Mouse (Mus musculus) embryonic facial prominence, embryonic 14.5 days (tissue): ENCODE results near the gene Pkp3. TPM values are rescaled to one million over a fixed set of nuclear protein-coding genes. Genes with fewer than 3 reads are reported as not detected.

Source experiments
- ATAC-seq: fragments of 200-750 bp; cut with Nextera tagmentation; 2 replicates; pipeline ENCODE4 v1.8.0; 2017; ENCODE audit warnings: low read depth, moderate number of reproducible peaks, moderate TSS enrichment
- DNase-seq: peaks from one replicate; pipeline ENCODE4 v3.0.0-alpha.2; 2015; ENCODE audit warnings: low spot score
- H3K27ac ChIP-seq: fragments of 300-500 bp; sonication (generic); replicated peaks from 2 replicates; pipeline ENCODE4 v1.5.1; 2014; ENCODE audit warnings: low read depth, mild to moderate bottlenecking, low read length, moderate library complexity
- H3K27me3 ChIP-seq: fragments of 300-500 bp; sonication (generic); replicated peaks from 2 replicates; pipeline ENCODE4 v1.6.1; 2014; ENCODE audit warnings: low read length; ENCODE audit not compliant: control insufficient read depth, insufficient read depth
- H3K36me3 ChIP-seq: fragments of 300-500 bp; sonication (generic); 2 replicates; pipeline ENCODE4 v1.6.1; 2014; ENCODE audit warnings: low read length, mixed read lengths; ENCODE audit not compliant: control insufficient read depth, insufficient read depth
- H3K4me1 ChIP-seq: fragments of 300-500 bp; sonication (generic); 2 replicates; pipeline ENCODE4 v1.6.1; 2014; ENCODE audit warnings: antibody characterized with exemption, low read length; ENCODE audit not compliant: control insufficient read depth, insufficient read depth
- H3K4me2 ChIP-seq: fragments of 300-500 bp; sonication (generic); 2 replicates; pipeline ENCODE4 v1.6.1; 2014; ENCODE audit warnings: low read depth, mild to moderate bottlenecking, low read length, moderate library complexity, mixed read lengths
- H3K4me3 ChIP-seq: fragments of 300-500 bp; sonication (generic); 2 replicates; pipeline ENCODE4 v1.5.1; 2014; ENCODE audit warnings: low read depth, mild to moderate bottlenecking, low read length
- H3K9ac ChIP-seq: fragments of 300-500 bp; sonication (generic); 2 replicates; pipeline ENCODE4 v1.6.1; 2014; ENCODE audit warnings: low read depth, mild to moderate bottlenecking, low read length, moderate library complexity, mixed read lengths
- H3K9me3 ChIP-seq: fragments of 300-500 bp; sonication (generic); 2 replicates; pipeline ENCODE4 v1.6.1; 2016; ENCODE audit warnings: low read length; ENCODE audit not compliant: control insufficient read depth
- WGBS: fragments of 180-500 bp; shearing (Covaris S2); extraction: QIAGEN DNeasy Blood & Tissue Kit; methylation state at CpG from one replicate; pipeline ENCODE4 v1.1.7; 2014; 5-methylcytosine and 5-hydroxymethylcytosine counted together
- polyA plus RNA-seq: library from polyadenylated mRNA; unstranded; fragments of >200 nt; fragmentation: Nextera tagmentation; extraction: Ambion mirVana; gene quantifications from 2 replicates; pipeline ENCODE4 v1.2.1, GENCODE M21; 2014

The Pkp3 gene
- polyA plus RNA-seq, 1 experiment from 2014 or later = 30.0 TPM

DNA sequence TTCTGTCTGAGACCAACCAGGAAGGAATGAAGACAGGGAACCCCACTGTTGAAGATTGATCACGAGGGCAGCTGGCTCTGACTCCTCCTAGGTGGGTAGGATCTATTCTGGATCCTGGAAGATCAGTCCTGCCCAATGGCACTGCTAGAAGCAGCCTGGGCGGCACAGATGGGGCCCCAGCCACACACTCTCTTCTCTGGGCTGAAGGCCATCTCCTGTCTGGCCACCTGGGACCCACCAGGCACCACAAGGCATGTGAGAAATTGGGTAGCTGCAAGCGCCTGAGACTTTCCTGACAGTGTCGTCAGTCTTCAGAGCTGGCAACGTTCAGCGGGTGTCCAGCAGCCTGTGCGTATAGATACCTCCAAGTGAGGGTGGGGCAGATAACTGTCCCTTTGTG, 15.5 kb upstream of the Pkp3 start:
- peaks cover 10% of the 10 kb centered on the region for H3K4me1 ChIP-seq
- no peak overlapping the region for H3K9ac ChIP-seq
- no peak overlapping the region for H3K27ac ChIP-seq
- no peaks in the 10 kb centered on the region for H3K27me3 ChIP-seq
- WGBS = 75% methylated on average over 7 of the region's 7 CpGs
- H3K4me3 ChIP-seq = no peak overlapping the region
- ATAC-seq = no peak
- H3K9me3 ChIP-seq = no peaks in the 10 kb centered on the region
- no peak for DNase-seq
- peaks cover 31% of the 10 kb centered on the region for H3K36me3 ChIP-seq
- H3K4me2 ChIP-seq = no peak overlapping the region

DNA sequence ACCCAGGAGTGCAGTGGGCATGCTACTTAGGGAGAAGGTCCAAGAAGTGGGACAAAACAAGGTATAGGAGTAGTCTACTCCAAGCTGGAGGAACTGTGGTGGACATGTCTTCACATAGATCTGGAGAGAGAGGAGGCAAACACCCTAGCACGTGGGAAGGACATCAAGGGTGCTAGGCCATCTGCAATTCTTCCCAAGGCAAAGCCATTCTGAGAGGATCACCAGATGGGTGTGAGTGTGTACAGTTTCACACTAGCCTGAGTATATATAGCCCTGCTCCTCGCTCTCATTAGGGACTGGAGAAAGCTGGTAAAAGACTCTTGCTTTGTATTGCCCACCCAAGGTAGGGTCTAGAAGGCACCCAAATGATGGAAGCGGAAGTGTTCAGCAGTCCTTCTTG, 14.7 kb upstream of the Pkp3 start:
- Histone ChIP-seq H3K27me3 (no peaks in the 10 kb centered on the region), H3K4me2 (no peak overlapping the region), H3K4me3 (no peak overlapping the region), H3K9me3 (no peaks in the 10 kb centered on the region), H3K4me1 (peaks cover 10% of the 10 kb centered on the region), H3K27ac (no peak overlapping the region), H3K9ac (no peak overlapping the region), H3K36me3 (peaks cover 39% of the 10 kb centered on the region)
- 87% methylated on average over 3 of the region's 3 CpGs for WGBS
- DNase-seq = no peak
- no peak for ATAC-seq

GRCm38 (mm10) chr7:141064175-141064574, 13.8 kb upstream of the Pkp3 start:
- peaks cover 10% of the 10 kb centered on the region for H3K4me1 ChIP-seq
- H3K9me3 ChIP-seq = no peaks in the 10 kb centered on the region
- no peak overlapping the region for H3K9ac ChIP-seq
- H3K4me2 ChIP-seq = no peak overlapping the region
- 89% methylated on average over 6 of the region's 7 CpGs for WGBS
- ATAC-seq = no peak
- H3K36me3 ChIP-seq = peaks cover 45% of the 10 kb centered on the region
- no peak for DNase-seq
- H3K4me3 ChIP-seq = no peak overlapping the region
- H3K27me3 ChIP-seq = no peaks in the 10 kb centered on the region
- no peak overlapping the region for H3K27ac ChIP-seq

GRCm38 (mm10) chr7:141064576-141064975, 13.4 kb upstream of the Pkp3 start:
- ATAC-seq (no peak), DNase-seq (no peak)
- H3K9me3 ChIP-seq = no peaks in the 10 kb centered on the region
- H3K36me3 ChIP-seq = peaks cover 45% of the 10 kb centered on the region
- H3K9ac ChIP-seq = no peak overlapping the region
- no peak overlapping the region for H3K27ac ChIP-seq
- no peak overlapping the region for H3K4me3 ChIP-seq
- peaks cover 10% of the 10 kb centered on the region for H3K4me1 ChIP-seq
- no peaks in the 10 kb centered on the region for H3K27me3 ChIP-seq
- no peak overlapping the region for H3K4me2 ChIP-seq
- 93% methylated on average over 7 of the region's 7 CpGs for WGBS

DNA sequence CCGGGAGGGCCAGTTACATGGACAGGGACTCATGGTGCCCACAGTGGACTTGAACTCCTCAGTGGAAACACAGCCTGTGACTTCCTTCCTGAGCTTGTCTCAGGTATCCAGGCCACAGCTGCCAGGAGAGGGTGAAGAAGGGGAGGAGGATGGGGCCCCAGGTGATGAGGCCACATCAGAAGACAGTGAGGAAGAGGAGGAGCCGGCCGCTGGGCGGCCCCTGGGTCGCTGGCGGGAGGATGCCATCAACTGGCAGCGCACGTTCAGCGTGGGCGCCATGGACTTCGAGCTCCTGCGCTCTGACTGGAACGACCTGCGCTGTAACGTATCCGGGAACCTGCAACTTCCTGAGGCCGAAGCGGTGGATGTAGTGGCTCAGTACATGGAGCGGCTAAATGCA, 9.7 kb upstream of the Pkp3 start:
- H3K4me1 ChIP-seq = peaks cover 8% of the 10 kb centered on the region; the same call in 1 of the 2 replicates
- 76% methylated on average over 19 of the region's 19 CpGs for WGBS
- H3K27me3 ChIP-seq = peaks cover 17% of the 10 kb centered on the region
- DNase-seq = no peak
- H3K4me2 ChIP-seq = no peak overlapping the region
- no peaks in the 10 kb centered on the region for H3K9me3 ChIP-seq
- H3K9ac ChIP-seq = 0 out of 2 replicates have a peak overlapping the region, but pooled peaks have one; percentile 1
- H3K4me3 ChIP-seq = no peak overlapping the region
- H3K36me3 ChIP-seq = peaks cover 45% of the 10 kb centered on the region
- H3K27ac ChIP-seq = no peak overlapping the region
- ATAC-seq = no peak

- Histone ChIP-seq H3K4me3 (peak overlapping the region; percentile 36), H3K9me3 (no peaks in the 10 kb centered on the region), H3K9ac (peak overlapping the region; percentile 51), H3K4me1 (peaks cover 8% of the 10 kb centered on the region; the same call in 1 of the 2 replicates), H3K4me2 (peak overlapping the region; percentile 75), H3K27me3 (peaks cover 17% of the 10 kb centered on the region), H3K27ac (no peak overlapping the region), H3K36me3 (peaks cover 30% of the 10 kb centered on the region)
- DNase-seq = peak; percentile 84
- 2% methylated on average over 41 of the region's 51 CpGs for WGBS
- peak; percentile 53 for ATAC-seq
Observed at GRCm38 (mm10) chr7:141070058-141070862, 7.8 kb upstream of the Pkp3 start.

DNA sequence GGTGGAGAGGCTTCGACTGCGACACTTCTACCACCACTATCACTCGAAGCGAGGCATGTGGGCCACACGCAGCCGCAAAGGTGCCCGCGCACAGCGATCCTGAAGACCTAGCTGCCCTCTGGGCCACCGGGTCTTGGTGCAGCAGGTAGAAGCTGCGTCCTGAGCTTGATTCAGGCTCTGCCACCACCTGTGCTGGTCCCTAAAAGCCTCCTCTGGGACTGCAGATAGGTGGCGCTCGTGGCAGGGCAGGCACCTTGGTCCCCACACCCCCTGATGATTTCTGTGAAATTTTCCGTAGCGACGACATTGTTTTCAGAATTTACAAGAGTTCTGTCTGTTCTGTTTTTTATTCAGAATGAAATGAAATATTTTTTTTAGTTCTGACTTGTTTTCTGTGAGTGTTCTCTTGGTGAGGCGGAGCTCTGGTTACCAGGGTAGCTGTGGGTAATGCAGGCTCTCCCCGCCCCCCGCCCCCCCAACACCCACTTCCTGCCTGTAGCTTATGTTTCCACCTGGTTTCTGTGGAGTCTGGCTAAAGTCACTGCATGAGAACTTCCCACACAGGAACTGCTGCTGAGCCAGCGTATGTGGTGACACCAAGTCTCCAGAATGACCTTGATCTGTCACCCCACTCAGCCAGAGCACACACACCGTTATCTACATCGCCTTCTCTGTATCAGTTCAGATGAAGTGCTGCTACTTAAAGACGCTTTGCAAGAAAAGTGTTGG, 5.8 kb upstream of the Pkp3 start:
- Histone ChIP-seq H3K9ac (no peak overlapping the region), H3K4me1 (peaks cover 8% of the 10 kb centered on the region; the same call in 1 of the 2 replicates), H3K4me2 (no peak overlapping the region), H3K4me3 (no peak overlapping the region), H3K27ac (no peak overlapping the region), H3K9me3 (no peaks in the 10 kb centered on the region), H3K27me3 (peaks cover 17% of the 10 kb centered on the region), H3K36me3 (peaks cover 16% of the 10 kb centered on the region; the same call in 1 of the 2 replicates)
- DNase-seq (no peak), ATAC-seq (no peak)
- WGBS = 33% methylated on average over 17 of the region's 23 CpGs

DNA sequence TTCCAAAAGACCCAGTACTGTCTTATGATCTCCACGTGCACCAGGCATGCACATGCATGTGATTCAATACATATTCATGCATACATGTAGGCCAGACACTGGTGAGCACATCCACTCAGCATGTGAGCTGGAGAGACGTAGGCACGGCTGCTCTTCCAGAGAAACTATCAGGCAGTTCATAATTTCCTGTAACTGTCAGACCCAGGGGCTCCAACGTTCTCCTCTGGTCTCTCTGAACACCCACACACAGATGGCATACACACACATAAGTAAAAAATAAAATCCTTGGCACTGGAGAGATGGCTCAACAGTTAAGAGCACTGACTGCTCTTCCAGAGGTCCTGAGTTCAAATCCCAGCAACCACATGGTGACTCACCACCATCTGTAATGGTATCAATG, 4.2 kb upstream of the Pkp3 start:
- no peak overlapping the region for H3K4me3 ChIP-seq
- no peak overlapping the region for H3K4me2 ChIP-seq
- 78% methylated on average over 4 of the region's 4 CpGs for WGBS
- no peak overlapping the region for H3K9ac ChIP-seq
- ATAC-seq (no peak), DNase-seq (no peak)
- H3K9me3 ChIP-seq = no peaks in the 10 kb centered on the region
- peaks cover 17% of the 10 kb centered on the region for H3K27me3 ChIP-seq
- peaks cover 8% of the 10 kb centered on the region; the same call in 1 of the 2 replicates for H3K4me1 ChIP-seq
- H3K27ac ChIP-seq = no peak overlapping the region
- H3K36me3 ChIP-seq = 0 out of 2 replicates have a peak, but pooled peaks cover 2% of the 10 kb centered on the region
